Mouse (Mus musculus) liver, adult 10 weeks (tissue): ENCODE data around the gene Brcc3. TPM values are rescaled to one million over a fixed set of nuclear protein-coding genes. Genes with fewer than 3 reads are reported as not detected.

Experiments
- polyA plus RNA-seq: library from polyadenylated mRNA; stranded (reverse); fragments of 350-450 nt; fragmentation: Illumina TruSeq; extraction: RNeasy Lipid Tissue Mini Kit (QIAGEN cat#74804); gene quantifications from one replicate; pipeline ENCODE4 v1.2.3, GENCODE M21; 2014; ENCODE audit warnings: low read depth, low replicate concordance

Brcc3 gene
- polyA plus RNA-seq: 40.1 TPM

DNA sequence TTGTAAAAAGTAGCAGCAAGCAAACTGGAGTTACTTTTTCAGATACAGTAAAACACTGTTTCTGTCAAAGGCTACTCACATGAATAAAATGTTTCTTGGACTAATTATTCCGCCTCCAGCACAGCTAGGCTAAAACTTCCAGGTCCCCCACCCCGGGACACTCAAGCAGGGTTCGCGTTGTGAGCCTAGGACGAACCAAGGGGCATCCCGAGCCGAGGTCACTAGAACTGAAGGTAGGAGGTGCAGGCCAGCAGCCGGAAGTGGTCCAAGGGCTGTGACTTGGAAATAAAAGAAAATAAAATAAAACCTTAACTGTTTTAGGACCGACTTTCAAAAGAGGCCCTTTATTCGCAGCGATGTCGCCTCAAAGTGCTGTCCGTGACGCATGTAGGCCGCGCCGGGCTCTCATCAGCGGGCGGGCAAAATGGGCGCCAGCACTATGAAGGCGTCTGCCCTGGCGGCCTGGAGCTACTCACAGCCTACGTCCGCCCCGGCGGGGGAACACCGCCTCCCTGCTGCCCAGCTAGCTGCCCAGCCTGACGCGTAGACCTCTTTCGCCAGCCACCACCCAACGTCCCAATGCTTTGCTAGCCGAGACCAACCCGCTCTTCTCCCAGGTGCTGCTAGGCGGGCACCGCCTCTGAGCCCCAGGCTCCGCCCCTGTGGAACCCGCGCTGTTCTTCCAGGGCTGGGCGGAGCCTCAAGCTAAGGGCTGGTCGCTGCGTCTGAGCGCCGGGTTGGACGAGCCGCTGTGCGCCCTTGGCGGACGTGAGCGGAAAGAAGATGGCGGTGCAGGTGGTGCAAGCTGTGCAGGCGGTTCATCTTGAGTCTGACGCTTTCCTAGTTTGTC, at the start of gene Brcc3, which contains the start of the genes Cmc4 and Mtcp1:
Gene Brcc3 (plus strand): TSS at position 693 of the 850 bp plus-strand sequence.
Gene Cmc4 (minus strand): TSS at position 649 of the 850 bp plus-strand sequence.
Gene Mtcp1 (minus strand): TSS at position 653 of the 850 bp plus-strand sequence.

DNA sequence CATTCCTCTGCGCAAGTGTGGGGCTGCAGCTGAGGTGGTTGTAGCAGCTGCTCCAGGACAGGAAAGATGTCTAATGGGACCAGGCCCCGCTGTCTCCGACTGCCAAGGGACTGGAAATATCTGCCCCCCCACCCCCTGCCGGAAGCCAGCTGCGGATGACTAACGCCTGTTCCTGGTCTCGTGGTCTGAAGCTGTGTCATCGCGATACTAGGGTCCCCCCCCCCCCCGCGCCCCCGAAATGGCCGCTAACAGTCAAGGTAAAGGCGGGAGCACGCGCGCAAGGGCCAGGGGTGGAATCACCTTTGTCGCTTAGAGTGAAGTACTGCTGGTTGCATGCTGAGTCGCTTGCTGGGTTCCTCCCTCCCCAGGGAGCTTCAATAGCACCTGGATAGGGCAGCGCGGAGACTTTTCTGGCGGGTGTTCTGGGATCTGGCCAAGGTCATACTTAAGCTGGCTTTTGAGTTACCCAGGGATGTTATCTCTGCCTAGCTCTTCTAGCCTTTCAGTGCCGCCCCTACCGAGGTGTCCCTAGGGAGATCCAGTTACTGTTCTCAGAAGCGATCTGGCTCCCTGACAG, 34.1 kb upstream of the Brcc3 start, which contains the start of the genes Fundc2 and F8:
Gene Fundc2 (plus strand): TSS at position 205 of the 577 bp plus-strand sequence.
Gene F8 (minus strand): TSS at position 421 of the 577 bp plus-strand sequence.

Other genes starting within 250 kb of the Brcc3 start
- 19.5 TPM for gene Fundc2, start 34.2 kb upstream of the Brcc3 start, polyA plus RNA-seq
- 12.1 TPM for gene F8, start 34.0 kb upstream of the Brcc3 start, polyA plus RNA-seq
- gene Cmc4, start within 50 bp of the Brcc3 start, polyA plus RNA-seq: 19.9 TPM
- gene Mtcp1, start within 50 bp of the Brcc3 start, polyA plus RNA-seq: 8.5 TPM
- gene Vbp1, start 97.7 kb downstream of the Brcc3 start, polyA plus RNA-seq: 59.9 TPM
- not detected for gene Rab39b, start 161.6 kb downstream of the Brcc3 start, polyA plus RNA-seq